Mouse (Mus musculus): ENCODE measurements around the gene Chsy1. TPM values are rescaled to one million over a fixed set of nuclear protein-coding genes. Genes with fewer than 3 reads are reported as not detected.

Gene Chsy1
- polyA plus RNA-seq, 1 experiment from 2014 or later: 22.5 TPM

GRCm38 (mm10) chr7:66198416-66198815, 89.1 kb downstream of the Chsy1 start:
- no peak for TF ChIP-seq EP300 (IDR thresholded peaks at IDR 0.05)
- TF ChIP-seq CTCF (IDR thresholded peaks at IDR 0.05): no peak
- Histone ChIP-seq H3K27me3 (replicated peaks; ENCODE audit: insufficient read depth, low read length) (no peaks in the 10 kb centered on the region), H3K36me3 (ENCODE audit: insufficient read depth, low read length) (no peaks in the 10 kb centered on the region), H3K4me2 (replicated peaks; ENCODE audit: low read depth, low read length) (no peak overlapping the region), H3K27ac (ENCODE audit: low read length) (no peak overlapping the region), H3K4me3 (ENCODE audit: low read depth, low read length) (no peak overlapping the region), H3K9ac (replicated peaks; ENCODE audit: low read depth) (no peak overlapping the region), H3K4me1 (ENCODE audit: insufficient read depth, low read depth, low read length) (0 out of 2 replicates have a peak, but pooled peaks cover 5% of the 10 kb centered on the region), H3K9me3 (ENCODE audit: low read length) (no peaks in the 10 kb centered on the region)
- 71% methylated on average over 10 of the region's 10 CpGs for WGBS
- no peak for ATAC-seq
- no peak for DNase-seq (ENCODE audit: low spot score)

- no peaks in the 10 kb centered on the region for H3K9me3 ChIP-seq (ENCODE audit: low read length)
- DNase-seq (ENCODE audit: low spot score): no peak
- no peaks in the 10 kb centered on the region for H3K36me3 ChIP-seq (ENCODE audit: insufficient read depth, low read length)
- H3K4me3 ChIP-seq (ENCODE audit: low read depth, low read length): no peak overlapping the region
- no peak overlapping the region for H3K9ac ChIP-seq (replicated peaks; ENCODE audit: low read depth)
- TF ChIP-seq CTCF (IDR thresholded peaks at IDR 0.05): no peak
- no peak for TF ChIP-seq EP300 (IDR thresholded peaks at IDR 0.05)
- no peak overlapping the region for H3K4me2 ChIP-seq (replicated peaks; ENCODE audit: low read depth, low read length)
- 61% methylated on average over 5 of the region's 5 CpGs for WGBS
- H3K27ac ChIP-seq (ENCODE audit: low read length): no peak overlapping the region
- peak; percentile 40 for ATAC-seq
- H3K4me1 ChIP-seq (ENCODE audit: insufficient read depth, low read depth, low read length): 0 out of 2 replicates have a peak, but pooled peaks cover 5% of the 10 kb centered on the region
- H3K27me3 ChIP-seq (replicated peaks; ENCODE audit: insufficient read depth, low read length): no peaks in the 10 kb centered on the region
Measured at GRCm38 (mm10) chr7:66199391-66199831, 90.1 kb downstream of the Chsy1 start.

- ATAC-seq (no peak), DNase-seq (ENCODE audit: low spot score) (no peak)
- Histone ChIP-seq H3K4me2 (replicated peaks; ENCODE audit: low read depth, low read length) (no peak overlapping the region), H3K27me3 (replicated peaks; ENCODE audit: insufficient read depth, low read length) (no peaks in the 10 kb centered on the region), H3K27ac (ENCODE audit: low read length) (no peak overlapping the region), H3K4me3 (ENCODE audit: low read depth, low read length) (no peak overlapping the region), H3K4me1 (ENCODE audit: insufficient read depth, low read depth, low read length) (0 out of 2 replicates have a peak, but pooled peaks cover 5% of the 10 kb centered on the region), H3K9me3 (ENCODE audit: low read length) (no peaks in the 10 kb centered on the region), H3K36me3 (ENCODE audit: insufficient read depth, low read length) (no peaks in the 10 kb centered on the region), H3K9ac (replicated peaks; ENCODE audit: low read depth) (no peak overlapping the region)
- no peak for TF ChIP-seq CTCF (IDR thresholded peaks at IDR 0.05)
- TF ChIP-seq EP300 (IDR thresholded peaks at IDR 0.05): no peak
- WGBS: 72% methylated on average over 3 of the region's 3 CpGs
Measured at GRCm38 (mm10) chr7:66200383-66200782, 91.1 kb downstream of the Chsy1 start.

- H3K4me2 ChIP-seq (replicated peaks; ENCODE audit: low read depth, low read length): no peak overlapping the region
- 0 out of 2 replicates have a peak, but pooled peaks cover 5% of the 10 kb centered on the region for H3K4me1 ChIP-seq (ENCODE audit: insufficient read depth, low read depth, low read length)
- no peak overlapping the region for H3K4me3 ChIP-seq (ENCODE audit: low read depth, low read length)
- TF ChIP-seq EP300 (IDR thresholded peaks at IDR 0.05) (no peak), CTCF (IDR thresholded peaks at IDR 0.05) (no peak)
- H3K9ac ChIP-seq (replicated peaks; ENCODE audit: low read depth): no peak overlapping the region
- WGBS: 32% methylated on average over 8 of the region's 8 CpGs
- no peak for DNase-seq (ENCODE audit: low spot score)
- no peaks in the 10 kb centered on the region for H3K27me3 ChIP-seq (replicated peaks; ENCODE audit: insufficient read depth, low read length)
- H3K36me3 ChIP-seq (ENCODE audit: insufficient read depth, low read length): no peaks in the 10 kb centered on the region
- ATAC-seq: no peak
- no peaks in the 10 kb centered on the region for H3K9me3 ChIP-seq (ENCODE audit: low read length)
- no peak overlapping the region for H3K27ac ChIP-seq (ENCODE audit: low read length)
Measured at GRCm38 (mm10) chr7:66200791-66201450, 91.6 kb downstream of the Chsy1 start.

- Histone ChIP-seq H3K36me3 (ENCODE audit: insufficient read depth, low read length) (no peaks in the 10 kb centered on the region), H3K27me3 (replicated peaks; ENCODE audit: insufficient read depth, low read length) (no peaks in the 10 kb centered on the region), H3K9me3 (ENCODE audit: low read length) (no peaks in the 10 kb centered on the region), H3K4me3 (ENCODE audit: low read depth, low read length) (no peak overlapping the region), H3K27ac (ENCODE audit: low read length) (no peak overlapping the region), H3K4me1 (ENCODE audit: insufficient read depth, low read depth, low read length) (0 out of 2 replicates have a peak, but pooled peaks cover 4% of the 10 kb centered on the region), H3K9ac (replicated peaks; ENCODE audit: low read depth) (no peak overlapping the region), H3K4me2 (replicated peaks; ENCODE audit: low read depth, low read length) (no peak overlapping the region)
- 82% methylated on average over 2 of the region's 2 CpGs for WGBS
- no peak for TF ChIP-seq EP300 (IDR thresholded peaks at IDR 0.05)
- no peak for TF ChIP-seq CTCF (IDR thresholded peaks at IDR 0.05)
- ATAC-seq (no peak), DNase-seq (ENCODE audit: low spot score) (no peak)
Measured at GRCm38 (mm10) chr7:66201657-66202056, 92.3 kb downstream of the Chsy1 start.

- Histone ChIP-seq H3K9ac (replicated peaks; ENCODE audit: low read depth) (no peak overlapping the region), H3K4me2 (replicated peaks; ENCODE audit: low read depth, low read length) (no peak overlapping the region), H3K27me3 (replicated peaks; ENCODE audit: insufficient read depth, low read length) (no peaks in the 10 kb centered on the region), H3K4me1 (ENCODE audit: insufficient read depth, low read depth, low read length) (no peaks in the 10 kb centered on the region), H3K27ac (ENCODE audit: low read length) (no peak overlapping the region), H3K4me3 (ENCODE audit: low read depth, low read length) (no peak overlapping the region), H3K36me3 (ENCODE audit: insufficient read depth, low read length) (no peaks in the 10 kb centered on the region), H3K9me3 (ENCODE audit: low read length) (peaks cover 7% of the 10 kb centered on the region; the same call in 1 of the 2 replicates)
- DNase-seq (ENCODE audit: low spot score): no peak
- ATAC-seq: no peak
- TF ChIP-seq EP300 (IDR thresholded peaks at IDR 0.05) (no peak), CTCF (IDR thresholded peaks at IDR 0.05) (no peak)
- WGBS: 75% methylated on average over 2 of the region's 2 CpGs
Measured at GRCm38 (mm10) chr7:66209920-66210319, 100.6 kb downstream of the Chsy1 start.
